Mouse (Mus musculus): ENCODE results near the gene Thada. TPM values are rescaled to one million over a fixed set of nuclear protein-coding genes. Genes with fewer than 3 reads are reported as not detected.
A peak's percentile ranks its signal among the peaks of the same experiment; 100 is the strongest.

Gene Thada
- polyA plus RNA-seq, 1 experiment from 2014 or later, result 2.3 TPM

- no peaks in the 10 kb centered on the region for H3K9me3 ChIP-seq (ENCODE audit: low read length)
- H3K9ac ChIP-seq (replicated peaks; ENCODE audit: low read depth), result no peak overlapping the region
- no peak overlapping the region for H3K4me3 ChIP-seq (ENCODE audit: low read depth, low read length)
- H3K27me3 ChIP-seq (replicated peaks; ENCODE audit: insufficient read depth, low read length), result no peaks in the 10 kb centered on the region
- no peaks in the 10 kb centered on the region for H3K4me1 ChIP-seq (ENCODE audit: insufficient read depth, low read depth, low read length)
- H3K27ac ChIP-seq (ENCODE audit: low read length), result no peak overlapping the region
- DNase-seq (ENCODE audit: low spot score) (no peak), ATAC-seq (no peak)
- no peaks in the 10 kb centered on the region for H3K36me3 ChIP-seq (ENCODE audit: insufficient read depth, low read length)
- TF ChIP-seq CTCF (IDR thresholded peaks at IDR 0.05) (no peak), EP300 (IDR thresholded peaks at IDR 0.05) (no peak)
- no peak overlapping the region for H3K4me2 ChIP-seq (replicated peaks; ENCODE audit: low read depth, low read length)
- WGBS, result 79% methylated on average over 4 of the region's 4 CpGs
These were observed 136.0 kb downstream of the Thada start for GRCm38 (mm10) chr17:84329906-84330470.

GRCm38 (mm10) chr17:84328526-84328925, 137.5 kb downstream of the Thada start:
- Histone ChIP-seq H3K4me3 (ENCODE audit: low read depth, low read length) (no peak overlapping the region), H3K4me2 (replicated peaks; ENCODE audit: low read depth, low read length) (no peak overlapping the region), H3K36me3 (ENCODE audit: insufficient read depth, low read length) (no peaks in the 10 kb centered on the region), H3K9ac (replicated peaks; ENCODE audit: low read depth) (no peak overlapping the region), H3K27me3 (replicated peaks; ENCODE audit: insufficient read depth, low read length) (no peaks in the 10 kb centered on the region), H3K27ac (ENCODE audit: low read length) (no peak overlapping the region), H3K4me1 (ENCODE audit: insufficient read depth, low read depth, low read length) (no peaks in the 10 kb centered on the region), H3K9me3 (ENCODE audit: low read length) (no peaks in the 10 kb centered on the region)
- no peak for TF ChIP-seq EP300 (IDR thresholded peaks at IDR 0.05)
- no peak for TF ChIP-seq CTCF (IDR thresholded peaks at IDR 0.05)
- 57% methylated on average over 2 of the region's 2 CpGs for WGBS
- ATAC-seq (no peak), DNase-seq (ENCODE audit: low spot score) (no peak)

- no peak overlapping the region for H3K27ac ChIP-seq (ENCODE audit: low read length)
- H3K9ac ChIP-seq (replicated peaks; ENCODE audit: low read depth), result no peak overlapping the region
- H3K4me2 ChIP-seq (replicated peaks; ENCODE audit: low read depth, low read length), result no peak overlapping the region
- no peaks in the 10 kb centered on the region for H3K27me3 ChIP-seq (replicated peaks; ENCODE audit: insufficient read depth, low read length)
- ATAC-seq, result no peak
- no peaks in the 10 kb centered on the region for H3K4me1 ChIP-seq (ENCODE audit: insufficient read depth, low read depth, low read length)
- TF ChIP-seq EP300 (IDR thresholded peaks at IDR 0.05) (no peak), CTCF (IDR thresholded peaks at IDR 0.05) (no peak)
- WGBS, result 88% methylated on average over 10 of the region's 12 CpGs
- H3K4me3 ChIP-seq (ENCODE audit: low read depth, low read length), result no peak overlapping the region
- H3K36me3 ChIP-seq (ENCODE audit: insufficient read depth, low read length), result no peaks in the 10 kb centered on the region
- H3K9me3 ChIP-seq (ENCODE audit: low read length), result no peaks in the 10 kb centered on the region
- DNase-seq (ENCODE audit: low spot score), result no peak
These were observed 138.7 kb downstream of the Thada start for GRCm38 (mm10) chr17:84327051-84327925.

GRCm38 (mm10) chr17:84322176-84322575, 143.8 kb downstream of the Thada start:
- Histone ChIP-seq H3K4me3 (ENCODE audit: low read depth, low read length) (no peak overlapping the region), H3K27me3 (replicated peaks; ENCODE audit: insufficient read depth, low read length) (no peaks in the 10 kb centered on the region), H3K36me3 (ENCODE audit: insufficient read depth, low read length) (no peaks in the 10 kb centered on the region), H3K4me1 (ENCODE audit: insufficient read depth, low read depth, low read length) (peaks cover 3% of the 10 kb centered on the region; the same call in 1 of the 2 replicates), H3K9ac (replicated peaks; ENCODE audit: low read depth) (no peak overlapping the region), H3K27ac (ENCODE audit: low read length) (no peak overlapping the region), H3K4me2 (replicated peaks; ENCODE audit: low read depth, low read length) (no peak overlapping the region), H3K9me3 (ENCODE audit: low read length) (no peaks in the 10 kb centered on the region)
- ATAC-seq (no peak), DNase-seq (ENCODE audit: low spot score) (peak; percentile 36)
- WGBS, result 75% methylated on average over 4 of the region's 4 CpGs
- no peak for TF ChIP-seq EP300 (IDR thresholded peaks at IDR 0.05)
- no peak for TF ChIP-seq CTCF (IDR thresholded peaks at IDR 0.05)

- Histone ChIP-seq H3K4me3 (ENCODE audit: low read depth, low read length) (no peak overlapping the region), H3K27ac (ENCODE audit: low read length) (no peak overlapping the region), H3K4me1 (ENCODE audit: insufficient read depth, low read depth, low read length) (peaks cover 3% of the 10 kb centered on the region; the same call in 1 of the 2 replicates), H3K9me3 (ENCODE audit: low read length) (no peaks in the 10 kb centered on the region), H3K27me3 (replicated peaks; ENCODE audit: insufficient read depth, low read length) (no peaks in the 10 kb centered on the region), H3K4me2 (replicated peaks; ENCODE audit: low read depth, low read length) (no peak overlapping the region), H3K9ac (replicated peaks; ENCODE audit: low read depth) (no peak overlapping the region), H3K36me3 (ENCODE audit: insufficient read depth, low read length) (no peaks in the 10 kb centered on the region)
- DNase-seq (ENCODE audit: low spot score) (no peak), ATAC-seq (no peak)
- 56% methylated on average over 5 of the region's 5 CpGs for WGBS
- no peak for TF ChIP-seq EP300 (IDR thresholded peaks at IDR 0.05)
- no peak for TF ChIP-seq CTCF (IDR thresholded peaks at IDR 0.05)
These were observed 144.7 kb downstream of the Thada start for GRCm38 (mm10) chr17:84321351-84321750.

- DNase-seq (ENCODE audit: low spot score), result peak; percentile 56
- H3K27me3 ChIP-seq (replicated peaks; ENCODE audit: insufficient read depth, low read length), result no peaks in the 10 kb centered on the region
- H3K27ac ChIP-seq (ENCODE audit: low read length), result no peak overlapping the region
- peaks cover 3% of the 10 kb centered on the region; the same call in 1 of the 2 replicates for H3K4me1 ChIP-seq (ENCODE audit: insufficient read depth, low read depth, low read length)
- no peaks in the 10 kb centered on the region for H3K9me3 ChIP-seq (ENCODE audit: low read length)
- H3K9ac ChIP-seq (replicated peaks; ENCODE audit: low read depth), result no peak overlapping the region
- ATAC-seq, result peak; percentile 72
- H3K4me3 ChIP-seq (ENCODE audit: low read depth, low read length), result no peak overlapping the region
- no peak overlapping the region for H3K4me2 ChIP-seq (replicated peaks; ENCODE audit: low read depth, low read length)
- 86% methylated on average over 1 of the region's 1 CpGs for WGBS
- H3K36me3 ChIP-seq (ENCODE audit: insufficient read depth, low read length), result no peaks in the 10 kb centered on the region
- TF ChIP-seq CTCF (IDR thresholded peaks at IDR 0.05), result no peak
- TF ChIP-seq EP300 (IDR thresholded peaks at IDR 0.05), result peak; percentile 68
These were observed 145.4 kb downstream of the Thada start for GRCm38 (mm10) chr17:84320576-84320975.
